Mouse (Mus musculus): ENCODE measurements at regions not wholly inside any gene's neighbourhood (a gene's known extent, or its start where the extent isn't known, plus 50 kb on each side); places are given as distances from the start of the nearest gene placed in this dataset.

DNA sequence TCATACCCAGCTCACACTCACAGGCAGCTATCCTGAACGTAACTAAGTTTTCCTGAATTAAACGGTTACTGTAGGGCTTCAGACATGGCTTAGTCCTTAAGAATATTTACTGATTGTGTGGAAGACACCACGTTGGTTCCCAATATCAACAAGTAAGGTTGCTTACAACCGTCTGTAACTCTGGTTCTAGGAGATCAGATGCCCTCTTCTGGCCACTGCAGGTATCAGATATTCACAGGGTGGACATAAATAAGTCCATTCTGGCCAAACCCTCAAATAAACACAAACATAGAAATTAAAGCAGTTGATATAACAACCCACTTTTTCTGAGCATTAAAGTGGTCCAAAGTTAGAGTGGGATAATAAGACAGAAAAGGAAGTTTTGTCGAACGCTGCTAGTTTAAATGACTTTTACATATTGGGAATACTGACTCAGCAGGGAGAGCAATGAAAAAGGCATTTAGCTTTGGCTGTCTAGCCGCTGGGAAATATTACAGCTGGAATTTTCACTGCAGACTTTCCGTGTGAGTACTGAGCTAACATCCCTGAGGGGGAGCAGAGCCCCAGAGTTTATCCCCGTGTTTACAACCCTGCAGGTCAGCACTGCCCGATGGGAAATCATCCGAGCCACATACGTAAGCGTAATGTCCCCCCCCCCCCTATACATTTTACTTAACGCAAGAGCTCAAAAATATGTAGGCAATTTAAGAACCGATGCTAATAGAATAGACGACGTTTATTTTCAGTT lies 264.4 kb downstream of the Pou4f1 start:
- TF ChIP-seq POLR2A (IDR thresholded peaks at IDR 0.05; ENCODE audit: control insufficient read depth, extremely low read depth, insufficient read depth, low read length, poor library complexity), result no peak
- no peak for TF ChIP-seq CTCF (IDR thresholded peaks at IDR 0.05; ENCODE audit: borderline replicate concordance, control insufficient read depth, extremely low read depth, insufficient read depth, low read length, poor library complexity)
